Mouse (Mus musculus): ENCODE data around the gene Dmrtc1a.
"Not testable (repeated sequence)": the region's sequence is repeated elsewhere in the genome, so short reads cannot be mapped to it uniquely, and the experiment has no call there.

Dmrtc1a gene

DNA sequence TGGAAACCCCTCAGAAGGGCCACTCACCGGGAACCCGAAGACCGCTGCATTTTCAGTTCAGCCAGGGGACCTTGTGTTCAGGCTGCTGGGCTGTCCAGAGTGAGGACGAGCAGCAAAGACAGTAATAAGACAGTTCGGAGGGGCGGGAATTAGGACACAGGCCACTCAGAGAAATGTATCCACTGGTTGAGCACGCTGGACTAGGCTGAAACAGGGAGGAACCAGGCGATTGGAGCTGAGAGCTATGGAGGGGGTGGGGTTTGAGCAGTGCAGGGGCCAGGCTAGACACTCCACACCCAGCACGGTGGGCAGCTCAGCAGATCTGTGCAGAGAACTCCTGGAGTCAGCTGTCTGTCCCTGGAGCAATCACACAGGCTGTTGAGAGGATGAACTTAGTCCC lies at the start of gene Dmrtc1a, which contains the start of gene 1700011M02Rik:
Dmrtc1a (minus strand) TSS at position 101 of the 400 bp plus-strand sequence.
1700011M02Rik (plus strand) TSS at position 319 of the 400 bp plus-strand sequence.
- DNase-seq (ENCODE audit: low read depth), result not testable (repeated sequence)

DNA sequence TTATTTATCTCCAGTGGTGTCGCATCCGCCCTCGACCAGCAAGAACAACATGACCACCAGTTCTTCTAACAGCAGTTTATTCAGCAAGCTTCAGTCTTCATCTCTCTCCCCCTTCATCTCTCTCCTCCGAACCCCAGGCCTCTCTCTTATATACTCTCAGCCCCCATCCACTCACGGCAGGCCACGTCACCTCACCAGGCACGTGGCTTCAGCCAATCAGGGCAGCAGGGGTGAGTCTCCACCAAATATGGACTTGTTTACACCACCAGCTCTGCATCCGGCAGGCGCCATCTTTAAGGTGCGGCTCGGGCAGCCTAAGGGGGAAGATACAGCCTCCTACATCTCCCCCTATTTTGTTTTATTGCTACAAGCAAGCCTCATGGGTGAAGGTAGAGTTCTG lies 41.6 kb upstream of the Dmrtc1a start:
- not testable (repeated sequence) for DNase-seq (ENCODE audit: low read depth)

- no peak for DNase-seq (ENCODE audit: low read depth)
Observed at GRCm38 (mm10) chrX:102936743-102937142, 28.3 kb upstream of the Dmrtc1a start.

DNA sequence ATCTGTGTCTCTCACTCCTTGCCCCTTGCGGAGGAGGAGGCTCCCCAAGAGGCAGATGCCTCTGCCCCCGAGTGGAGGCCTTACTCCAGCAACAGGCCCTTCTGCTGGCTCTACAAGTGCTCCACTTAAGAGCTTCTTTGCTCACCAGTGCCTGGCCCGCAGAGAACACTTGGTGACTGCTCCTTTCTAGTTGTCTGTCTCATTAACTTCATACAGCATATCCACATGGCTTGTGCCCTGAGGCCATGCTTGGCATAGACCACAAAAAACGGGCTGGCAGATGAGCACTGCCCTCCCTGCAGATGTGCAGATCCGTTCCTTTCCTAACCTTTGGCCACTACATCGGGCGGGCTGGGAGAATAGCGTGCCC lies 25.9 kb upstream of the Dmrtc1a start:
- DNase-seq (ENCODE audit: low read depth), result no peak

- no peak for DNase-seq (ENCODE audit: low read depth)
Observed at GRCm38 (mm10) chrX:102933571-102934394, 25.3 kb upstream of the Dmrtc1a start.

- no peak for DNase-seq (ENCODE audit: low read depth)
Observed at GRCm38 (mm10) chrX:102932992-102933570, 24.6 kb upstream of the Dmrtc1a start.

- not testable (repeated sequence) for DNase-seq (ENCODE audit: low read depth)
Observed at GRCm38 (mm10) chrX:102928072-102928471, 19.6 kb upstream of the Dmrtc1a start, which contains the start of gene 1700018G05Rik. Gene 1700018G05Rik, plus strand, starts transcription at chrX:102928372.

GRCm38 (mm10) chrX:102926707-102927106 lies 18.2 kb upstream of the Dmrtc1a start:
- not testable (repeated sequence) for DNase-seq (ENCODE audit: low read depth)

DNA sequence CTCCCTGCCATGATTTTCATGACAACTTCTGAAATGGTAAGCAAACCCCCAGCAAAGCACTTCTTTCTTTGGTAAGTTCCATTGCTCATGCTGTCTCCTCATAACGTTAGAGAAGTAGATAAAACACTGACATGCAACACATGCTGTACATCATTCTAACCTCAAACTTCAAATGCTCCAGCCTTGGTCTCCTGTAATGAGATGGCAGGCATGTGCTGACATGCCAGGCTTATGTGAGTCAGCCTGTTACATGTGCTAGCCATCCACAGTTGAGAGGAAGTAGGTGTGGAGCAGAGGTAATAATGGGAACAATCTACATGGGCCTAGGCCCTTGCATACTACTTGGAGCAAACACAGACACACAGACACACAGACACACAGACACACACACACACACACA lies 6.3 kb upstream of the Dmrtc1a start:
- DNase-seq (ENCODE audit: low read depth), result not testable (repeated sequence)

GRCm38 (mm10) chrX:102867871-102868270 lies 40.6 kb downstream of the Dmrtc1a start, which contains the start of gene 1700031F05Rik:
Gene 1700031F05Rik, minus strand, starts transcription at chrX:102867971.
- no peak for DNase-seq (ENCODE audit: low read depth)

DNA sequence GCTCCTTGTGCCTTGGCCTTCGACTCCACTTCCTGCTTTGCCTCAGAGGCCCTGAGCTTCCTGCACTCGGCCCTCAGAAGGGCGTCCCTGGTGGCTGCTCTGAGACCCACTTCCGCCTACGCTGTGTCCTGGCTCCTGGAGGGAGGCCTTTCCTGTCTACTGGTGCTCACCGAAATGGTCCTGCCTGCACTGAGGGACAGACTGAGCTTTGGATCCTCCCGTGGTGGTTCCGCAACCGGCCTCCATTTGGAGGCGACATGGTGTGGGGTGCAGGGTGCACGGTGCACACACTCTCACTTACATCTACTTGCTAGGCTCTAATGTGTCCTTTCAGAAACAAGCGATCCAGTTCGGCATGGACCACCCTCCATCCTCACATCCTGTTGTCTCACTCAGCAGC lies 54.0 kb downstream of the Dmrtc1a start, which contains the start of gene Dmrtc1c2:
Dmrtc1c2 (minus strand) TSS at position 101 of the 400 bp plus-strand sequence.
- not testable (repeated sequence) for DNase-seq (ENCODE audit: low read depth)

Measured in c-Kit-positive CD71-positive TER-119-negative erythroid progenitor cells, embryonic 14.5 days (primary cell).